Mouse (Mus musculus) C2C12 (cell line): ENCODE measurements around the gene Umad1. TPM values are rescaled to one million over a fixed set of nuclear protein-coding genes. Genes with fewer than 3 reads are reported as not detected.

Experiments
- H3K27me3 ChIP-seq: one replicate; pipeline ENCODE4 v1.6.1; 2011; ENCODE audit not compliant: control insufficient read depth, insufficient read depth, insufficient read length
- H3K36me3 ChIP-seq: one replicate; pipeline ENCODE4 v1.6.1; 2011; ENCODE audit not compliant: control insufficient read depth, insufficient read depth
- H3K4me3 ChIP-seq: one replicate; pipeline ENCODE4 v1.5.1; 2011; ENCODE audit warnings: mild to moderate bottlenecking, control low read depth; ENCODE audit not compliant: poor library complexity, insufficient read depth, severe bottlenecking
- H3K79me2 ChIP-seq: one replicate; pipeline ENCODE4 v1.6.1; 2011; ENCODE audit not compliant: control insufficient read depth, insufficient read depth
- H3K79me3 ChIP-seq: one replicate; pipeline ENCODE4 v1.6.1; 2011; ENCODE audit warnings: low read depth, control low read depth
- H3ac ChIP-seq: one replicate; pipeline ENCODE3; 2011; ENCODE audit warnings: low read depth; ENCODE audit not compliant: control insufficient read depth, insufficient read length
- CEBPB ChIP-seq: IDR thresholded peaks from one replicate; pipeline ENCODE4 v1.6.1; 2011; ENCODE audit warnings: low read depth, mild to moderate bottlenecking, control low read depth, moderate library complexity
- CTCF ChIP-seq: IDR thresholded peaks from one replicate; pipeline ENCODE4 v1.5.1; 2011; ENCODE audit not compliant: control insufficient read depth, insufficient read depth, insufficient read length
- FOSL1 ChIP-seq: IDR thresholded peaks from one replicate; pipeline ENCODE4 v1.8.0; 2011; ENCODE audit warnings: mild to moderate bottlenecking, low read length; ENCODE audit not compliant: poor library complexity, insufficient read depth, severe bottlenecking
- MAX ChIP-seq: IDR thresholded peaks from one replicate; pipeline ENCODE4 v1.6.1; 2011; ENCODE audit warnings: mild to moderate bottlenecking, control low read depth
- MYOD1 ChIP-seq: IDR thresholded peaks from one replicate; pipeline ENCODE4 v1.6.1; 2011; ENCODE audit warnings: low read depth; ENCODE audit not compliant: control insufficient read depth, insufficient read length
- MYOG ChIP-seq: IDR thresholded peaks from one replicate; pipeline ENCODE4 v1.6.1; 2011; ENCODE audit not compliant: control insufficient read depth, insufficient read length; ENCODE audit errors: extremely low read depth
- USF1 ChIP-seq: IDR thresholded peaks from one replicate; pipeline ENCODE4 v1.6.1; 2011; ENCODE audit warnings: low read depth, mild to moderate bottlenecking, control low read depth, moderate library complexity
- polyA plus RNA-seq: library from polyadenylated mRNA; unstranded; fragments of >200 nt; fragmentation: generic; extraction: Trizol; gene quantifications from one replicate; pipeline ENCODE4 v1.2.1, GENCODE M21; 2012; ENCODE audit warnings: missing spikeins

Umad1 gene
- polyA plus RNA-seq, 1 experiment = 4.5 TPM

DNA sequence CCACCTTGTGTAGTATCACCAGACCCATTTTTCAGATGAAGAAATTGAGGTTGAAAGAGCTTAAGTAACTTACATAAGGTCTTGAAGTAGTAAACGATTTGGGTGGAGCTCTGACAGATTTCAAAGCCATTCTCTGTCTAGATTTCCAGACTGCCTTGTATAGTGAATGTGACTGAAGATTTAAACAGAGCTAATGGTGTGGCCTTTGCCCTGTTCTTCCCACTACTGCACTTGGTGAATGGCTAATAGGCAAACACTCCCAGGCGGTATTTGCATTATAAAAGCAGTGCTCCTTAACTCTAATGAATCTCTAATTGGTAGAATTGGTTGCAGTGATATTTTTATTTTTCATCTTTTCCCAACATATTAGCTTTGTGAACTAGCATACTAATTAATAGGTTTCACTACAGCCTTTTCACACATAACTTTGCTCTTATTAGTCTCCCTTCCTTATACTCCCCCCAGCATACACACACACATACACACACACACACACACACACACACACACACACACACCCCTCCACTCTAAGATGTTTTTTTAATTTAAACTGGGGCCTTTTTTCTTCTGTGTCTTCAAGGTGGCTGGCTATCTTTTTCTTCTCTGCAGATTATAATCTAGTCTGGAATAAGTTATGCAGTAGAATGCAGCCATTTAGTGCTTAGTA, 109.2 kb downstream of the Umad1 start:
- H3ac ChIP-seq = no peak overlapping the region
- no peak for TF ChIP-seq CTCF
- TF ChIP-seq USF1 = no peak
- no peak for TF ChIP-seq CEBPB
- TF ChIP-seq FOSL1 = no peak
- TF ChIP-seq MYOG = no peak
- TF ChIP-seq MYOD1 = no peak
- no peak for TF ChIP-seq MAX
- H3K79me2 ChIP-seq = no peaks in the 10 kb centered on the region
- H3K27me3 ChIP-seq = no peaks in the 10 kb centered on the region
- H3K79me3 ChIP-seq = no peaks in the 10 kb centered on the region
- H3K36me3 ChIP-seq = no peaks in the 10 kb centered on the region
- H3K4me3 ChIP-seq = no peak overlapping the region

DNA sequence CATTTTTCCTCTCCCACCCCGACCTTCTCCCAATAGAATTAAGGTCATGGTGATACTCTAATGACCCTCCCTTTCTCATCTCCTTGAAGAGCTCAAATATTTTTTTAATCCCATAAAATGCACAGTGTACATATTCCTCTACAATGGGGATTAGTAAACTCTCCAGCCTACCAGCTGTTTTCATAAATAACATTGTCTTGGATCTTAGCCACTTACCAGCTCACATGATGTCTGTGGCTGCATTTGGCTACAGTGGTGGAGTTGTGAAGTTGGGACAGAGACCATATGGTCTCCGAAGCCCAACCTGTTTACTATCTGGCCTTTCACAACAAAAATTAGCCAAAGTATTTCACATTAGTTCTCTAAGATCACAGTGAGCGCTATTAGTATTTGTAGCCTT, 111.5 kb downstream of the Umad1 start:
- TF ChIP-seq MYOD1 = no peak
- no peak for TF ChIP-seq CEBPB
- TF ChIP-seq FOSL1 = no peak
- no peak for TF ChIP-seq USF1
- TF ChIP-seq CTCF = no peak
- TF ChIP-seq MAX = no peak
- TF ChIP-seq MYOG = no peak
- H3ac ChIP-seq = no peak overlapping the region
- no peak overlapping the region for H3K4me3 ChIP-seq

DNA sequence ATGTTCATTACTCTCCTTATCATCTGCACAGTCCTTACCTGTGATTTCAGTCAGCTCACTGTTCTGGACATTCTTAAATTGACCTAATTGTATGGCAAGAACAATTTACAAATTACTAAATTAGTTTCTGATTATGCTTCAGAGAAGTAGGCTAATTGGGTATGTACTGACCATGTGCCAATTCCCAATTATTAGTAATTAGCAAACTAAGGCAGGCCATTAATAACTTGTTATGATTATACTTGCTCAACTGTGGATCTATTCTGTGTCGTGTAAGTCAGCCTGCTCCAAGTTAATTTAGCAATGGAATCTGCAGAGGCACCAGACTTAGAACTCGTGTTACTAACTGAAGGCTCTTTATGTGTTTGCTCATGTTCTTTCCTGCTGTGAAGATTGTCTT, 114.0 kb downstream of the Umad1 start:
- H3ac ChIP-seq = no peak overlapping the region
- TF ChIP-seq MAX (no peak), CTCF (no peak)
- H3K79me2 ChIP-seq = no peaks in the 10 kb centered on the region
- no peak overlapping the region for H3K4me3 ChIP-seq
- no peaks in the 10 kb centered on the region for H3K27me3 ChIP-seq
- peaks cover 7% of the 10 kb centered on the region for H3K36me3 ChIP-seq
- H3K79me3 ChIP-seq = no peaks in the 10 kb centered on the region

More for the DNA sequence above, 111.5 kb downstream of the Umad1 start:
- no peaks in the 10 kb centered on the region for H3K79me3 ChIP-seq
- no peaks in the 10 kb centered on the region for H3K27me3 ChIP-seq
- no peaks in the 10 kb centered on the region for H3K79me2 ChIP-seq
- no peaks in the 10 kb centered on the region for H3K36me3 ChIP-seq

DNA sequence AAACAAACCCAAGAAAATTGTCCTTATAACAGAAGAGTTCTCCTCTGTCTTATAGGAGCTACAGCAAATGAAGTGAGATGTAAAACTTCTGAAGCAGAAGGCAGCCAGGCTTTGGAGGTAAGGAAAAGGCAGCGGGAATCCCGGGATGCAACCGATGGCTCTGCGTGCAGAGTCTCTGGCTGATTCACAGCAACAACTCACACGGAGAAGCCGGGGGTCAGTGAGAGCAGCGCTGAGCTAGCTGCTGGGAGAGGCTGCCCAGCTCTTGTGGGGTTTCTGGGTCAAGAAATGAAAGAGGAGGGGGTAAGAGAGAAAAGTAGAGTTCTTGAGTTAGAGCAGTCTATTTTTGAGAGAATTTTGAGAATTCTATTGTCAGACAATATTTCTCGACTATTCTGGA, 114.8 kb downstream of the Umad1 start:
- Histone ChIP-seq H3K79me3 (no peaks in the 10 kb centered on the region), H3K4me3 (no peak overlapping the region), H3K79me2 (no peaks in the 10 kb centered on the region), H3K36me3 (peaks cover 7% of the 10 kb centered on the region), H3ac (no peak overlapping the region), H3K27me3 (no peaks in the 10 kb centered on the region)
- TF ChIP-seq FOSL1 (no peak), USF1 (no peak), MAX (no peak)

DNA sequence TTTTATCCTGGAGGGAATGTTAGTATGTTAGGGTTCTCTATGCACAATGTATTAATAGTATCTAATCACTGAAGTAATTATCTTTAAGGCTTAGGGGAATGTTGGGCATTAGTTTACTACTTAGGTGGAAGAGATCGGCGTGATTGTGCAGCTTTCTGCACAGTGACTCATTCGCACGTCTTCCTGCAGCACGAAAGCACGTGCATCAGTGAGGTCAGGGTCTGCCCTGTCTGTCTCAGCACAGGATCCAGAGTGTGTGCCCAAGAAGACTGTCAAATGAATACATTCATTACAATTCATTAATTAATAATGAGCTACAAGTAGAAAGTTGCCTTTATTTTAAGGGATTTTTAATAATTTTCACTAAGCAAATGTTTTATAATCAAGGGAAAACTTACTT, 115.2 kb downstream of the Umad1 start:
- no peak for TF ChIP-seq FOSL1
- no peak for TF ChIP-seq CTCF
- TF ChIP-seq CEBPB = no peak
- TF ChIP-seq MYOD1 = no peak
- TF ChIP-seq MYOG = no peak
- no peak for TF ChIP-seq MAX
- no peak for TF ChIP-seq USF1
- Histone ChIP-seq H3ac (no peak overlapping the region), H3K36me3 (peaks cover 7% of the 10 kb centered on the region)

DNA sequence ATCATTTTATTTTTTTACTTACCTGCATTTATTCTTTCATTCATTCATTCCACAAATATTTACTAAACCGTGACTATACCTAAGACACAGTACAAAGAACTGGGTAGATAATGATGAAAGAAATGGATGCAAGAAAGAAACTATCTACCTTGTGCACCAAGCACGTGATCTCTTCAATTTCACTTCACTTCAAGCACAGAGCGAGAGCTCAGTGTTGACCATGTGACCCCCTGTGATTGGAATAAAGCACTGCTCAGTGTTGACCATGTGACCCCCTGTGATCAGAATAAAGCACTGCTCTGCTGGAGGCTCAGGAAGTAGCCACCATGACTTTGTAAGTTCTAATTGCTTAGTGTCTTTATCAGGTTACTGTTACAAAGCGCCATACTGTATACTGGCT, 115.6 kb downstream of the Umad1 start:
- H3K79me2 ChIP-seq = no peaks in the 10 kb centered on the region
- peaks cover 7% of the 10 kb centered on the region for H3K36me3 ChIP-seq
- TF ChIP-seq FOSL1 (no peak), MAX (no peak), CTCF (no peak), USF1 (no peak), MYOD1 (no peak), MYOG (no peak), CEBPB (no peak)
- no peaks in the 10 kb centered on the region for H3K79me3 ChIP-seq
- no peak overlapping the region for H3K4me3 ChIP-seq
- no peak overlapping the region for H3ac ChIP-seq
- no peaks in the 10 kb centered on the region for H3K27me3 ChIP-seq

More for the DNA sequence above, 115.2 kb downstream of the Umad1 start:
- no peaks in the 10 kb centered on the region for H3K27me3 ChIP-seq
- no peaks in the 10 kb centered on the region for H3K79me3 ChIP-seq
- H3K79me2 ChIP-seq = no peaks in the 10 kb centered on the region
- no peak overlapping the region for H3K4me3 ChIP-seq

DNA sequence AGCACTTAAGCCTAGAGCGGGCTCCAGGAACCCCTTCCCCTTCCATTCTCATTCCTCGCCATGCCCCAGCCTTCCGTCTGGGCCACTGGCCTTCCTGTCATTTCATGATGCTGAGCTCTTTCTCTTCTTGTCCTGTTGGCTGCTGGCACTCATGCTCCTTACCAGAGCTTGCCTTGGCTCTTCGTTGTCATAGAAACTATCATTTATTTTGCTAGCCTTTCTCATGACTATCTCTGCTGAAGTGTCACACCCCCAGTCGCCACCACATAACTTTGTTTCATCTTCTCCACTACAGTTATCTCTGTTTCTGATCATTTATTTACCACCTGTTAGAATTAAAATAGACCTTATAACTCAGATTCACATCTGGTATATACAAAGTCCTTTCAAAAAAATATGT, 117.3 kb downstream of the Umad1 start:
- Histone ChIP-seq H3K27me3 (no peaks in the 10 kb centered on the region), H3K79me3 (no peaks in the 10 kb centered on the region), H3K36me3 (peaks cover 7% of the 10 kb centered on the region), H3K79me2 (no peaks in the 10 kb centered on the region), H3ac (no peak overlapping the region), H3K4me3 (no peak overlapping the region)
- TF ChIP-seq CTCF = no peak
- TF ChIP-seq USF1 = no peak
